Mouse (Mus musculus) kidney, adult 8-10 months (tissue): Measurements from ENCODE around the gene Cobll1.
A peak's percentile ranks its signal among the peaks of the same experiment; 100 is the strongest.

ENCODE experiments used
- DNase-seq, 2 experiments: peaks; one replicate each; pipeline ENCODE4 v3.0.0; 2022

Cobll1 gene

GRCm38 (mm10) chr2:65145421-65146117, 93.6 kb downstream of the Cobll1 start:
- DNase-seq: peak; percentile 45 to 60

GRCm38 (mm10) chr2:65141093-65141661, 98.0 kb downstream of the Cobll1 start:
- no peak for DNase-seq

- no peak for DNase-seq
These were observed 98.8 kb downstream of the Cobll1 start for GRCm38 (mm10) chr2:65140330-65140922.

- DNase-seq: no peak
These were observed 99.4 kb downstream of the Cobll1 start for GRCm38 (mm10) chr2:65139606-65140329.

GRCm38 (mm10) chr2:65138992-65139391, 100.2 kb downstream of the Cobll1 start:
- no peak for DNase-seq

GRCm38 (mm10) chr2:65126141-65126783, 112.9 kb downstream of the Cobll1 start:
- no peak for DNase-seq

GRCm38 (mm10) chr2:65123702-65124101, 115.5 kb downstream of the Cobll1 start:
- no peak for DNase-seq

GRCm38 (mm10) chr2:65121435-65121834, 117.8 kb downstream of the Cobll1 start:
- peak in 1 of 2 experiments; percentile 34 for DNase-seq

GRCm38 (mm10) chr2:65121012-65121411, 118.2 kb downstream of the Cobll1 start:
- no peak for DNase-seq

- DNase-seq: no peak
These were observed 119.1 kb downstream of the Cobll1 start for GRCm38 (mm10) chr2:65120112-65120511.

- DNase-seq: no peak
These were observed 119.5 kb downstream of the Cobll1 start for GRCm38 (mm10) chr2:65119667-65120066.

GRCm38 (mm10) chr2:65119076-65119475, 120.1 kb downstream of the Cobll1 start:
- DNase-seq: no peak

- no peak for DNase-seq
These were observed 121.3 kb downstream of the Cobll1 start for GRCm38 (mm10) chr2:65117859-65118258.

GRCm38 (mm10) chr2:65116428-65117125, 122.6 kb downstream of the Cobll1 start:
- DNase-seq: peak; percentile 27 to 79

- DNase-seq: no peak
These were observed 126.0 kb downstream of the Cobll1 start for GRCm38 (mm10) chr2:65113191-65113590.

- no peak for DNase-seq
These were observed 134.6 kb downstream of the Cobll1 start for GRCm38 (mm10) chr2:65104569-65104968.

GRCm38 (mm10) chr2:65103801-65104200, 135.4 kb downstream of the Cobll1 start:
- DNase-seq: no peak

- no peak for DNase-seq
These were observed 137.8 kb downstream of the Cobll1 start for GRCm38 (mm10) chr2:65101388-65101787.

GRCm38 (mm10) chr2:65100001-65100400, 139.2 kb downstream of the Cobll1 start:
- no peak for DNase-seq

- no peak for DNase-seq
These were observed 143.6 kb downstream of the Cobll1 start for GRCm38 (mm10) chr2:65095571-65095970.

- DNase-seq: no peak
These were observed 145.2 kb downstream of the Cobll1 start for GRCm38 (mm10) chr2:65093990-65094389.

- no peak for DNase-seq
These were observed 148.2 kb downstream of the Cobll1 start for GRCm38 (mm10) chr2:65090986-65091385.
